Mouse (Mus musculus) neural tube, embryonic 11.5 days (tissue): ENCODE measurements at regions not wholly inside any gene's neighbourhood (a gene's known extent, or its start where the extent isn't known, plus 50 kb on each side); places are given as distances from the start of the nearest gene placed in this dataset.

Experiments used
- ATAC-seq: fragments of 200-750 bp; cut with Nextera tagmentation; 2 replicates; pipeline ENCODE4 v1.8.0; 2017; ENCODE audit warnings: moderate number of reproducible peaks, mild to moderate bottlenecking, moderate TSS enrichment, moderate library complexity; ENCODE audit not compliant: insufficient read depth, low FRiP score, low TSS enrichment
- DNase-seq: peaks from one replicate; pipeline ENCODE4 v3.0.0-alpha.2; 2015; ENCODE audit warnings: low spot score
- H3K27ac ChIP-seq: fragments of 300-500 bp; sonication (generic); 2 replicates; pipeline ENCODE4 v1.5.1; 2014; ENCODE audit warnings: low read depth, mild to moderate bottlenecking, low read length
- H3K27me3 ChIP-seq: fragments of 300-500 bp; sonication (generic); 2 replicates; pipeline ENCODE4 v1.6.1; 2014; ENCODE audit warnings: mild to moderate bottlenecking, low read length, mixed read lengths; ENCODE audit not compliant: control insufficient read depth, insufficient read depth
- H3K36me3 ChIP-seq: fragments of 300-500 bp; sonication (generic); 2 replicates; pipeline ENCODE4 v1.6.1; 2014; ENCODE audit warnings: mild to moderate bottlenecking, low read length, moderate library complexity, mixed read lengths; ENCODE audit not compliant: control insufficient read depth, insufficient read depth
- H3K4me1 ChIP-seq: fragments of 300-500 bp; sonication (generic); 2 replicates; pipeline ENCODE4 v1.6.1; 2014; ENCODE audit warnings: low read length, mixed read lengths; ENCODE audit not compliant: control insufficient read depth, insufficient read depth
- H3K4me2 ChIP-seq: fragments of 300-500 bp; sonication (generic); 2 replicates; pipeline ENCODE4 v1.6.1; 2014; ENCODE audit warnings: low read depth, mild to moderate bottlenecking, moderate library complexity
- H3K4me3 ChIP-seq: fragments of 300-500 bp; sonication (generic); 2 replicates; pipeline ENCODE4 v1.5.1; 2014; ENCODE audit warnings: low read depth, low read length
- H3K9ac ChIP-seq: fragments of 300-500 bp; sonication (generic); 2 replicates; pipeline ENCODE4 v1.6.1; 2014; ENCODE audit warnings: mild to moderate bottlenecking, low read length
- H3K9me3 ChIP-seq: fragments of 300-500 bp; sonication (generic); 2 replicates; pipeline ENCODE4 v1.6.1; 2016; ENCODE audit warnings: low read length; ENCODE audit not compliant: control insufficient read depth
- WGBS: fragments of 180-500 bp; shearing (Covaris S2); extraction: QIAGEN DNeasy Blood & Tissue Kit; methylation state at CpG from one replicate; pipeline ENCODE4 v1.1.7; 2014; 5-methylcytosine and 5-hydroxymethylcytosine counted together

DNA sequence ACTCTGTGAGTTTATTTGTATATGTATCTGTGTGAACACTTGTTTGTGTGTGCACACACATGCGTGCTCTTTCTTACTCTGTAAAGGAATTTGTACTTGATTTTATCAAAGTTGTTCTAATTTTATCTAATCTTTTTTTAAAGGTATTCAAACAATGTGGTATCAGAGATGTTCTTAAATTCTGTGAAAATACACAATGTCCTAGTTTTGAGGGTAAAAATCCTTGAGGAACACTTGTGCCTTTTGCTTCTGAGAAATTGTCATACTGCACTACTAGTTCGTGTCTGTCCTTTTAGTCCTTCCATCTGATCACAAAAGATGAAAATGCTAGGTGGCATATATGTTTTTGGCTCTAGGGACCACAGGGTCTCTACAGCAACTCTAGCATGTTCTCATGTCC, 52.9 kb upstream of the Klf6 start:
- H3K27me3 ChIP-seq, result no peaks in the 10 kb centered on the region
- no peak for ATAC-seq
- no peak overlapping the region for H3K4me2 ChIP-seq
- H3K9ac ChIP-seq, result no peak overlapping the region
- H3K4me3 ChIP-seq, result no peak overlapping the region
- no peak for DNase-seq
- H3K27ac ChIP-seq, result no peak overlapping the region
- no peaks in the 10 kb centered on the region for H3K4me1 ChIP-seq
- 88% methylated on average over 2 of the region's 2 CpGs for WGBS
- no peaks in the 10 kb centered on the region for H3K36me3 ChIP-seq
- no peaks in the 10 kb centered on the region for H3K9me3 ChIP-seq
